Mouse (Mus musculus) forebrain, embryonic 10.5 days (tissue): ENCODE measurements at regions not wholly inside any gene's neighbourhood (a gene's known extent, or its start where the extent isn't known, plus 50 kb on each side); places are given as distances from the start of the nearest gene placed in this dataset.

Experiments used
- DNase-seq: peaks from one replicate; pipeline ENCODE4 v3.0.0-alpha.2; 2017; ENCODE audit warnings: low spot score; ENCODE audit errors: extremely low spot score
- H3K27ac ChIP-seq: fragments of 300-500 bp; sonication (generic); 2 replicates; pipeline ENCODE4 v1.5.1; 2016; ENCODE audit warnings: mild to moderate bottlenecking
- H3K27me3 ChIP-seq: fragments of 300-500 bp; sonication (generic); 2 replicates; pipeline ENCODE4 v1.6.1; 2016; ENCODE audit warnings: mild to moderate bottlenecking; ENCODE audit not compliant: poor library complexity, severe bottlenecking
- H3K36me3 ChIP-seq: fragments of 300-500 bp; sonication (generic); replicated peaks from 2 replicates; pipeline ENCODE4 v1.6.1; 2016; ENCODE audit warnings: mild to moderate bottlenecking, moderate library complexity
- H3K4me1 ChIP-seq: fragments of 300-500 bp; sonication (generic); 2 replicates; pipeline ENCODE4 v1.6.1; 2016
- H3K4me3 ChIP-seq: fragments of 300-500 bp; sonication (generic); 2 replicates; pipeline ENCODE4 v1.5.1; 2016; ENCODE audit warnings: mild to moderate bottlenecking, moderate library complexity
- H3K9me3 ChIP-seq: fragments of 300-500 bp; sonication (generic); 2 replicates; pipeline ENCODE4 v1.6.1; 2016; ENCODE audit warnings: mild to moderate bottlenecking, moderate library complexity
- WGBS: fragments of 180-500 bp; shearing (Covaris S2); methylation state at CpG from one replicate; pipeline ENCODE4 v1.1.7; 2016; 5-methylcytosine and 5-hydroxymethylcytosine counted together

- 87% methylated on average over 5 of the region's 5 CpGs for WGBS
- DNase-seq = no peak
- H3K36me3 ChIP-seq = no peaks in the 10 kb centered on the region
Observed at GRCm38 (mm10) chr3:66684287-66684903, 296.8 kb upstream of the Rsrc1 start.

DNA sequence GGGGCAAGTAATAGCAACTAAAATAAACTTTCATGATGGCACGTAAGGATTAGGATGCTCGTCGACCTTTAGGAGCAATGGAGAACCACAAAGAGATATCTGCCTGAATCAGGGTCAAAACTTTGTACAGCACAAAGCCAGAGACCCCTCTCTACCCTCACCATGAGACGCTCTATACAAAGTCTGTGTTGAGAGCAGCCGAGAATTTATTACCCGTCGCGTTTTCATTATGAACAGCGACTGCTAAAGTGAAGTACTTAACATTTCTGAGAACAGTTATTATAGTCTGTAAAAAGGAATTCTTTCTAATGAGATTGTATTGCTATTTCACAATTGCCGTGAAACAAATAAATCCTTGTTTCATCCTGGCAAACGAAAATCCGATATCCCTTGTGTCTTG lies 296.1 kb upstream of the Rsrc1 start:
- peaks cover 5% of the 10 kb centered on the region; the same call in 1 of the 2 replicates for H3K9me3 ChIP-seq
- no peak for DNase-seq
- H3K27ac ChIP-seq = no peak overlapping the region
- H3K4me1 ChIP-seq = peaks cover 13% of the 10 kb centered on the region; the same call in 1 of the 2 replicates
- peaks cover 2% of the 10 kb centered on the region; the same call in 1 of the 2 replicates for H3K27me3 ChIP-seq
- WGBS = 91% methylated on average over 12 of the region's 12 CpGs
- H3K36me3 ChIP-seq = no peaks in the 10 kb centered on the region
- H3K4me3 ChIP-seq = no peak overlapping the region

More at GRCm38 (mm10) chr3:66684287-66684903, 296.8 kb upstream of the Rsrc1 start:
- Histone ChIP-seq H3K4me1 (peaks cover 13% of the 10 kb centered on the region; the same call in 1 of the 2 replicates), H3K4me3 (no peak overlapping the region), H3K9me3 (peaks cover 5% of the 10 kb centered on the region; the same call in 1 of the 2 replicates), H3K27ac (no peak overlapping the region), H3K27me3 (peaks cover 2% of the 10 kb centered on the region; the same call in 1 of the 2 replicates)

- WGBS = 88% methylated on average over 1 of the region's 1 CpGs
- Histone ChIP-seq H3K27me3 (peaks cover 1% of the 10 kb centered on the region; the same call in 1 of the 2 replicates), H3K4me3 (no peak overlapping the region), H3K36me3 (no peaks in the 10 kb centered on the region), H3K27ac (no peak overlapping the region), H3K9me3 (no peaks in the 10 kb centered on the region), H3K4me1 (peaks cover 13% of the 10 kb centered on the region; the same call in 1 of the 2 replicates)
- DNase-seq = no peak
Observed at GRCm38 (mm10) chr3:66687126-66687525, 294.1 kb upstream of the Rsrc1 start.

DNA sequence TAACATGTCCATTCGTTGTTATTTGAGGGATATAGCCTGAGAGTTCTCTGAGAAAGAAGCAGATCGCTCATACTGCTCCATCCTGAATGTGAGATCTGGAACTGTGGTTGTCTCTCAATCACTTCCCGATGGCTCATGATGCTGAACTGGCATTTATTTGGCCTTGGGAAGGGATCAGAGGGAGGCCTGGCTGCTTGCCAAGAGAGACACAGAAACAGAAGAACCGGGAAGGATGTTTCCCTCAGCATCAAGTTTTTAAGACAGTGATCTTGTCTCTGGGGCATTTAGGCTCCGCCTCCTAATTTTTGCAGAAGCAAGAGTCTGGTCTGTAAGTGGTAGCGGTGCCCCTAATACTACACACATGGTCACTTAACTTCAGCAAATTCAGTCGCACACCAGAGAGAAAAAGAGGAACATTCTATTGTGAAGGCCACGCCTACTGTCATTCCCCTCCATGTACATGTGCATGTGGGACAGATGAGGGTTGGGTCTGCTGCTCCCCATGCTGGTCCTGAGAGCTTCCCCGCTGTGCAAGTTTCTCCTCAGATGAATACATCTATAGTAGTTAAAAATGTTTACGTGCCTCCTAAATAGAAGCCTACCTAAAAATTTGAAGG lies 290.2 kb upstream of the Rsrc1 start:
- Histone ChIP-seq H3K36me3 (no peaks in the 10 kb centered on the region), H3K27me3 (no peaks in the 10 kb centered on the region), H3K27ac (no peak overlapping the region), H3K9me3 (no peaks in the 10 kb centered on the region), H3K4me3 (no peak overlapping the region), H3K4me1 (peaks cover 10% of the 10 kb centered on the region)
- DNase-seq = no peak
- WGBS = 90% methylated on average over 10 of the region's 10 CpGs

GRCm38 (mm10) chr3:66695125-66695524 lies 286.1 kb upstream of the Rsrc1 start:
- DNase-seq = no peak
- Histone ChIP-seq H3K36me3 (no peaks in the 10 kb centered on the region), H3K27me3 (peaks cover 12% of the 10 kb centered on the region), H3K27ac (no peak overlapping the region), H3K9me3 (no peaks in the 10 kb centered on the region), H3K4me1 (peaks cover 11% of the 10 kb centered on the region), H3K4me3 (no peak overlapping the region)
- 81% methylated on average over 2 of the region's 2 CpGs for WGBS

GRCm38 (mm10) chr3:66695661-66696253 lies 285.4 kb upstream of the Rsrc1 start:
- H3K36me3 ChIP-seq = no peaks in the 10 kb centered on the region
- H3K9me3 ChIP-seq = no peaks in the 10 kb centered on the region
- H3K27me3 ChIP-seq = peaks cover 12% of the 10 kb centered on the region
- no peak overlapping the region for H3K27ac ChIP-seq
- H3K4me3 ChIP-seq = no peak overlapping the region
- WGBS = 51% methylated on average over 6 of the region's 6 CpGs
- peak; percentile 16 for DNase-seq
- peaks cover 11% of the 10 kb centered on the region for H3K4me1 ChIP-seq

- Histone ChIP-seq H3K27ac (no peak overlapping the region), H3K4me3 (no peak overlapping the region), H3K4me1 (peaks cover 11% of the 10 kb centered on the region), H3K36me3 (no peaks in the 10 kb centered on the region), H3K27me3 (peaks cover 12% of the 10 kb centered on the region), H3K9me3 (no peaks in the 10 kb centered on the region)
- 88% methylated on average over 5 of the region's 5 CpGs for WGBS
- no peak for DNase-seq
Observed at GRCm38 (mm10) chr3:66698083-66698482, 283.1 kb upstream of the Rsrc1 start.

GRCm38 (mm10) chr3:66705766-66706165 lies 275.4 kb upstream of the Rsrc1 start:
- no peaks in the 10 kb centered on the region for H3K4me1 ChIP-seq
- H3K27ac ChIP-seq = no peak overlapping the region
- H3K36me3 ChIP-seq = no peaks in the 10 kb centered on the region
- no peaks in the 10 kb centered on the region for H3K9me3 ChIP-seq
- 82% methylated on average over 4 of the region's 4 CpGs for WGBS
- DNase-seq = no peak
- H3K4me3 ChIP-seq = no peak overlapping the region
- no peaks in the 10 kb centered on the region for H3K27me3 ChIP-seq

GRCm38 (mm10) chr3:66735468-66735867 lies 245.7 kb upstream of the Rsrc1 start:
- Histone ChIP-seq H3K4me3 (no peak overlapping the region), H3K9me3 (no peaks in the 10 kb centered on the region), H3K27ac (no peak overlapping the region), H3K36me3 (no peaks in the 10 kb centered on the region), H3K27me3 (peaks cover 83% of the 10 kb centered on the region), H3K4me1 (peaks cover 4% of the 10 kb centered on the region; the same call in 1 of the 2 replicates)
- 67% methylated on average over 1 of the region's 1 CpGs for WGBS
- no peak for DNase-seq

DNA sequence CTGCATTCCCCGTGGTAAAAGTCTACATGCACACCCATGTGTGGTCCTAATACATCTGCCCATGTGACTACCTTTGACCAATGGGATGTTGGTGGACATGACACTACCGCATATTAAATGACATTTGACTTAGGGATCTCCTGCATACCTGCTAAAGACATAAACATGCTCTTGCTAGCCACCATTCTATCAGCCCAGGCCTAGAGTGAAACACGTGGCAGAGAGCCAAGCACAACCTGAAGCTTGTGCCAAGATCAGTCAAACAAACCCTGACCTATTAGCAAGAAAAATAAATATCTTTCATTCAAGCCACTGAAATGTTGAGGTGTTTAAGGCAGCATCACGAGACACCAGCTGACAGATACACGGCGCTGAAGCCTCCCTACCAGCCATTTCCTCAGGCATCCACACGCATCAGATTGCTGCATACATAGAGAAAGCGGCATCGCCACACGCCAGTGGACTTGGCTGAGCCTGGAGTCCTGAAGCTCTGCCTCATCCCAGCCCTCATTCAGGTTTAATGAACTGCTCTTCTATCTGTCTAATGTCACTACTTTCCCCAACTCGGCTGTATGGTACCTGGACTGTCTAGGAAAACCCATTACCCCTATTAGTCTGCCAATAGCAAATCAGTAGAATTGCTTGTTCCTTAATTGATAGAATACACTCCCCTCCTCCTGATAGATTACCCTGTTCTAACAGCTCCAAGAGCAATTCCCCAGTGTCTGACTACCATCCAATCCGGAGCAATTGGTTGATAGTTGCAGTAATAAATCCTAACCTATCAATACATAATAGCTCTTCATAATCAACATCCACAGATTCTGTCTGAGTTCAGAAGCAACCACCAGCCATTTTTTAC lies 242.8 kb upstream of the Rsrc1 start:
- no peaks in the 10 kb centered on the region for H3K9me3 ChIP-seq
- H3K36me3 ChIP-seq = no peaks in the 10 kb centered on the region
- H3K27me3 ChIP-seq = peaks cover 98% of the 10 kb centered on the region
- H3K4me3 ChIP-seq = no peak overlapping the region
- no peak overlapping the region for H3K27ac ChIP-seq
- 91% methylated on average over 12 of the region's 12 CpGs for WGBS
- H3K4me1 ChIP-seq = peaks cover 4% of the 10 kb centered on the region; the same call in 1 of the 2 replicates
- DNase-seq = no peak

DNA sequence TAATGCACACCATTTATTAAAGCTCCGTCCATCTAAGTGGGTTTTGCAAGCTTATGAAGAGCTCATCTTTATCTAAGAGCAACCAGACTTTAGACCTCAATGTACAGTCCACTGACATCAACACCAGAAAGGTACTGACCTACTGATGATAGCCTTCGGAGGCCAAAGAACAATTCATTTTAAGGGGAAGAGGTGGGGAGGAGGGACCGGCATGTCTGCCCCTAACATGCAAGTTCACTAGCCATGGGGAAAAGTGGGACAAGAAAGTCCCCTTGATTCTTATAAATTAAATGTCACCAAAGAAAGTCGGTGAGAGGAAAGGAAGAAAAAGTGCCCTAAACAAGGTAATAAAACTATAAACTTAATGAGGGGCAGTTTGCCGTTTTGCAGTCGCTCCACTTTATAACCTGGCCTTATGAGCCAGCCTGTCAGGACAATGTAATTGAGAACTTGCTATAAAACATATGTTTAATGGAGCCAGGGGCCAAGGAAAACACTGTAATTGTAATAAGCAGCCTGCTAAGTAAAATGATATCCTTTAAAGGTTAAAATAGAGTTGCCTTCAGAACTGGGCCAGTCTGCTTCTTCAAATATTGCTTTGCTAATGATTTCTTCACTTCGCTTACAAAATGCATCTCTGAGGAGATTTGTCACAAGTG lies 241.7 kb upstream of the Rsrc1 start:
- H3K9me3 ChIP-seq = no peaks in the 10 kb centered on the region
- H3K27me3 ChIP-seq = peaks cover 100% of the 10 kb centered on the region
- no peak overlapping the region for H3K27ac ChIP-seq
- WGBS = 88% methylated on average over 7 of the region's 7 CpGs
- H3K36me3 ChIP-seq = no peaks in the 10 kb centered on the region
- peaks cover 4% of the 10 kb centered on the region; the same call in 1 of the 2 replicates for H3K4me1 ChIP-seq
- no peak for DNase-seq
- H3K4me3 ChIP-seq = no peak overlapping the region
